Mouse (Mus musculus) left cerebral cortex, postnatal 36 days (tissue): ENCODE measurements at regions not wholly inside any gene's neighbourhood (a gene's known extent, or its start where the extent isn't known, plus 50 kb on each side); places are given as distances from the start of the nearest gene placed in this dataset.
"Not testable (repeated sequence)": the region's sequence is repeated elsewhere in the genome, so short reads cannot be mapped to it uniquely, and the experiment has no call there.

ENCODE experiments used
- DNase-seq, 2 experiments: peaks; one replicate each; pipeline ENCODE4 v3.0.0; 2021 to 2022; ENCODE audit warnings: low spot score in 2 of 2, mixed read lengths in 1 of 2
- intact Hi-C: fragments of 180-260 bp; cut with DNase I; formaldehyde crosslinking; loops from one replicate; pipeline ENCODE4 v1.15.1; 2025

DNA sequence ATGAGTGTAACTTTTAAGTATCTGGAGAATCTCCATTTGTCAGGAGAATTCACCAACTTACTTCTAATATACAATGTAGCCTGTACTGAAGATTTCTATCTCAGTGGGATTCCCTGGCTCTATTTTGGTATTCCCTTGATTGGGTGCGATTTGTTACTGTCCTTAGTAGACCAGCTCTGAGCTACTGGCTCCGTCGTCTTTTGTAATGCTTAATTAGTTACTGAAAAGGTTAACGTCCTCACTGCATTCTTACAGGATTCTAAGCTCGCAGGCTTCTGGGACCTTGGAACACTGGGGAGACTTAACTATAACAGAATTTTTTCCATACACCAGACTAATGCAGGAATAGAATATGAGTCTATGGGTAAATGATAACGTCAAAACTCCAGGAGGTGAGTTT lies 67.9 kb upstream of the Mocs1 start:
- intact Hi-C loops, DNase-seq: not testable (repeated sequence)

DNA sequence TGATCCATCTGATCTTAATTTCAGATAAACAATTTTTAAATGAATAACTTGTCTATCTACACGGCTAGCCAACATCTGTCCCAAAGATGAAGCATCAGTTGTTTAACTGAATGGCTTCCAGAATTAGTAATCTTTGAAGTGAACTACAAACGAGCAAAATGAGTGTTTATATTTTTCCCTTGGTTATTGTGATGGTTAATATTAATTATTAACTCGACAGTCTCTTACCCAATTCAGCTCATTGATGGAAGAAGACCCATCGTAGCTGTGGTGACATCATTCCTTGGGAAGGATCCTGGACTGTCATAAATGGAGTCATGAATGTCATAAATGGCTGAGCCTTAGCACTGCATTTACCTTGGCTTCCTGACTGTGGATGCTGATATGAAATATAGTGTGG lies 60.4 kb upstream of the Mocs1 start:
- no peak for DNase-seq
- intact Hi-C loops = no loop called here

DNA sequence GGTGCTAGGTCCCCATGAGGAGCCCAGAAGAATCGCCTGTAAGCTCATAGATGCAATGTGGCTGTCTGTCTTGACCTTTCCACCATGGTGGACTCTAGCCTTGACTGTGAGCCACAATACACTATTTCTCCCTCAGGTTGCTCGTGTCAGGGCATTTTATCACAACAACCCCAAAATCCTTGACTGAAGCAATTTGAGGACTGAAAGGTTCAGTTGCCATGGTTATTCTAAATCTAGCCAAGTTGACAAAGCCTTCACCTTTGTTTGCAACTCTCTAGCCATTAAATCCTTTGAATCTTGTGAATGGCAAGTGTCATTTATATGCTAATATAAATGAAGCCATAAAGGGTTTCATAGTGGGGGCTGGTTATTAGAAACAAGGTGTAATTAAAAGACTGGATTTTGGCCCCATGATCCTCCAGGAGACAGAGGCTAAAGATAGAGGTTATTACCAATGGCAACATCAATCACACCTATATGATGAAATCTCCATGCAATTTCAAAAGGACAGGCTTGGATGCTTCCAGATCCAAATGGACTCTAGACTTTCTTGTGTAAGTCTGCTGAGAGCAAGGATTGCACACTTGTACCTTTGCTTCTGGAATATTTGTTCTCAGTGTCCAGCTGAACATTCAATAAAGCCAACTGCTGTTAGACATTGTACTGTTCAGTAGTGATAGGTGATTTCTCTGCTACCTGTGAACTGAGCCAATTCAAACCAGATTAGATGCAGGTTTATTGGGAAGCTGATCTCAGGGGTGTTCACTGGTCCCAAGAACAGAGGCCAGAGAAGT lies 59.5 kb upstream of the Mocs1 start:
- intact Hi-C loops = no loop called here
- DNase-seq = no peak

DNA sequence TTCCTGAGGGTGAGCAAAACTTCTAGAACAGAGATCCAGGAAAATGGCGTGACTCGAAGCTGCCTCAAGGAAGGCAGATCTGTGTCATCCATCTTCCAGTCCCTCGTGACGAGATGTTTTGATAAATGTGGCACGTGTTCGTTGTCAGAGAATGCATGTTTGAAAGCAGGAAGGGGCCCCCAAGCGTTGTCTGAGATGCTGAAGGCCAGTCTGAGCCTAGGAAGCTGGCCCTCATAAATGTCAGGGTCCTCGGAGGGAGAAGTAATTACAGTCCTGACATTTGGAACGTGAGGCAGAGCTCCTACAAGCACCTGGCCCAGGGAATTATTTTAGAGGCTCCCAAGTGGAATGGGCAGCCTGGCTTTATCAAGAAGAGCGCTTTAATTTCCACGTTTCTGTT lies 50.5 kb upstream of the Mocs1 start:
- DNase-seq = no peak
- intact Hi-C loops = no loop called here
